ENCODE assay signal across 7 mouse cellular contexts in the genomic region with DNA sequence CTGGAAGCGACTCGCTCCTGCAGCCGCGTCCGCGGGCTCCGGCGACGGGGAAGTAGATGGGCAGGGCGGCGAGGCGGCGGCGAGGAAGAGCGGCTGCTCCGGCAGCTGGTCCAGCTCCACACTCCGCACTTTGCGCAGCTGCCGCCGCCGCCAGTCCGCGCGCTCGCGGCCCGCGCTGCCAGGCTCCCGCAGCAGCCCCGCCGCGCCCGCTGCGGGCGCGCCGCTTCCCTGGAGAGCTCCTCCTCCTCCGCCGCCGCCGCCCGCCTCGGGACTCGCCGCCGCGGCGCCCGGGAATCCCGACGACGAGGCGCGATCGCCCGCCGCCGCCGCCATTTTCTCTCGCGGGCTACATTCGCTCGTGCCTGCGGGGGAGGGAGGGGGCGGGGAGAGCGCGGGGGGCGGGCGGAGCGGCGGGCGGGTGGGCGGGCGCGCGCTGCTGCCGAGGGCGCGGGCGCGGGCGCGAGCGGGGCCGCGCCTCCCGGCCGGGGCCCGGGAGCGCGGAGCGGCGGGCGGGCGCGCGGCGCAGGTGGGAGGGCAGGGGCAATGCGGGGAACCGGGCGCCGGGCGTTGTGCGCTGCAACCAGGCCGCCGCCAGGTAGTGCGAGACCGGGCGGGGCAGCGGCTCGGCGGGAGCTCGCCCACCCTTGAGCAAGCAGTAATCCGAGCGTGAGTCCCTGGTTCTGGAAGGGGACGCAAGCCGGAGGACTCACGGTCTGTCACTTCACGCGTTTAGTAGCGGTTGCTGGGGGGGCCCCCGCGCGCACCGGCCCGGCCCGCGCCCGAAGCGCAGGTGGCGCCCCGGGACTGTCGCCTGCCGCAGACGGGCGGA. TPM values are rescaled to one million over a fixed set of nuclear protein-coding genes. Genes with fewer than 3 reads are reported as not detected.
DNase-seq lines count a peak whose midpoint lies in the region; ATAC-seq and TF ChIP-seq lines count a peak whose summit lies in the region.

Map3k1 (minus strand) TSS at position 357 of the 829 bp plus-strand sequence.

- no peaks in the 10 kb centered on the region for H3K36me3 ChIP-seq in intestine, embryonic 14.5 days (ENCODE audit: control insufficient read depth, insufficient read depth, low read length)
- no peaks in the 10 kb centered on the region for H3K36me3 ChIP-seq in midbrain, embryonic 11.5 days (ENCODE audit: control insufficient read depth, insufficient read depth, low read length)
- H3K36me3 ChIP-seq in spleen, adult 2 months (ENCODE audit: control insufficient read depth, insufficient read depth, low read length) = no peaks in the 10 kb centered on the region

- peak within 1 kb of the TSS; percentile 81 for H3K4me2 ChIP-seq in intestine, embryonic 14.5 days (ENCODE audit: low read length)
- H3K4me2 ChIP-seq in midbrain, embryonic 11.5 days = peak within 1 kb of the TSS; percentile 92

- no peaks in the 10 kb centered on the region for H3K27me3 ChIP-seq in intestine, embryonic 14.5 days (replicated peaks; ENCODE audit: control insufficient read depth, insufficient read depth, low read length)
- H3K27me3 ChIP-seq in midbrain, embryonic 11.5 days (ENCODE audit: control insufficient read depth, insufficient read depth, low read length) = no peaks in the 10 kb centered on the region; the same call in 1 of the 2 replicates
- H3K27me3 ChIP-seq in spleen, adult 2 months (ENCODE audit: control insufficient read depth, insufficient read depth, low read length) = no peaks in the 10 kb centered on the region; the same call in 1 of the 2 replicates

- H3K4me3 ChIP-seq in intestine, embryonic 14.5 days (ENCODE audit: low read depth, low read length) = peak within 1 kb of the TSS; percentile 87
- H3K4me3 ChIP-seq in midbrain, embryonic 11.5 days (ENCODE audit: low read depth, low read length) = peak within 1 kb of the TSS; percentile 92
- H3K4me3 ChIP-seq in spleen, adult 2 months (ENCODE audit: extremely low read depth, insufficient read depth, insufficient read length) = peak within 1 kb of the TSS; percentile 96

- H3K4me1 ChIP-seq in intestine, embryonic 14.5 days (replicated peaks; ENCODE audit: control insufficient read depth, insufficient read depth, low read length) = peaks cover 38% of the 10 kb centered on the region
- peaks cover 5% of the 10 kb centered on the region; the same call in 1 of the 2 replicates for H3K4me1 ChIP-seq in midbrain, embryonic 11.5 days (ENCODE audit: control insufficient read depth, insufficient read depth, low read length)
- peaks cover 17% of the 10 kb centered on the region; the same call in 1 of the 2 replicates for H3K4me1 ChIP-seq in spleen, adult 2 months (ENCODE audit: control insufficient read depth, insufficient read depth, insufficient read length)

- H3K9ac ChIP-seq in intestine, embryonic 14.5 days (ENCODE audit: low read length) = peak within 1 kb of the TSS; percentile 92
- peak within 1 kb of the TSS; percentile 90 for H3K9ac ChIP-seq in midbrain, embryonic 11.5 days (ENCODE audit: low read length)

- DNase-seq in adrenal gland, adult 18-20 months (ENCODE audit: low spot score in 2 of 2) = peak; percentile 75 to 78
- DNase-seq in embryo, embryonic 10.5 days (ENCODE audit: low spot score) = peak; percentile 69
- DNase-seq in gastrocnemius, postnatal 36 days = peak; percentile 31 to 70
- DNase-seq in intestine, embryonic 14.5 days (ENCODE audit: low spot score) = peak; percentile 88
- DNase-seq in left cerebral cortex, postnatal 36 days (ENCODE audit: low spot score in 2 of 2) = peak; percentile 71 to 83
- peak; percentile 93 for DNase-seq in midbrain, embryonic 11.5 days (ENCODE audit: low spot score, missing footprints)
- peak in 1 of 2 experiments; percentile 68 for DNase-seq in spleen, adult 2 months (ENCODE audit: low read depth in 1 of 2, low spot score in 2 of 2)

- H3K27ac ChIP-seq in intestine, embryonic 14.5 days (ENCODE audit: low read depth) = peak within 1 kb of the TSS; percentile 94
- peak within 1 kb of the TSS; percentile 94 for H3K27ac ChIP-seq in midbrain, embryonic 11.5 days (ENCODE audit: low read depth, low read length)
- peak within 1 kb of the TSS; percentile 100 for H3K27ac ChIP-seq in spleen, adult 2 months (ENCODE audit: insufficient read depth, low read length)

- intact Hi-C loops in gastrocnemius, postnatal 36 days (cut with DNase I) = no loop called here
- intact Hi-C loops in left cerebral cortex, postnatal 36 days (cut with DNase I) = loop anchor here (5.0 kb wide), 2 partner anchors 168 to 293 kb away; no protein-coding TSS in a partner anchor

- no peak for TF ChIP-seq CTCF in spleen, adult 2 months (IDR thresholded peaks at IDR 0.05; ENCODE audit: extremely low read depth, insufficient read depth, insufficient read length, insufficient replicate concordance)

- TF ChIP-seq POLR2A in spleen, adult 2 months (IDR thresholded peaks at IDR 0.05; ENCODE audit: low read depth, low read length) = peak; percentile 43; the same call in 1 of the 2 replicates

- no peaks in the 10 kb centered on the region for H3K9me3 ChIP-seq in intestine, embryonic 14.5 days (ENCODE audit: control insufficient read depth, low read length)
- no peaks in the 10 kb centered on the region for H3K9me3 ChIP-seq in midbrain, embryonic 11.5 days (ENCODE audit: control insufficient read depth, low read length)

- under 1% methylated on average over 62 of the region's 136 CpGs for WGBS in intestine, embryonic 14.5 days
- under 1% methylated on average over 65 of the region's 136 CpGs for WGBS in midbrain, embryonic 11.5 days
- WGBS in spleen, adult 2 months = 2% methylated on average over 93 of the region's 136 CpGs

- ATAC-seq in intestine, embryonic 14.5 days (replicated peaks; ENCODE audit: low FRiP score, low TSS enrichment, low read depth) = peak; percentile 79
- peak; percentile 88 for ATAC-seq in midbrain, embryonic 11.5 days (ENCODE audit: low FRiP score)

RNA-seq across cellular contexts. Expression of gene Map3k1, which starts in this region (rescaled TPM):
- total RNA-seq in adrenal gland, adult 18-20 months (2021) = 10 to 100 TPM; 38.2 to 42.7 TPM
- total RNA-seq in gastrocnemius, postnatal 36 days (2021) = 1 to 10 TPM; 7.9 to 8.2 TPM
- 30.4 and 33.1 TPM in 2 replicates for polyA plus RNA-seq in intestine, embryonic 14.5 days (2014; fragmentation: Nextera tagmentation; extraction: Ambion mirVana)
- total RNA-seq in left cerebral cortex, postnatal 36 days (2021) = 10 to 100 TPM in 1 of 2 experiments, 1 to 10 TPM in 1; 8.3 to 13.1 TPM
- polyA plus RNA-seq in midbrain, embryonic 11.5 days (2014; fragmentation: Nextera tagmentation; extraction: Ambion mirVana) = 12.0 and 14.4 TPM in 2 replicates
- 45.1 and 49.9 TPM in 2 replicates for polyA plus RNA-seq in spleen, adult 2 months (2012; rRNA removed)
